Comparison of ENCODE assay signal across 7 mouse cellular contexts in the genomic region with DNA sequence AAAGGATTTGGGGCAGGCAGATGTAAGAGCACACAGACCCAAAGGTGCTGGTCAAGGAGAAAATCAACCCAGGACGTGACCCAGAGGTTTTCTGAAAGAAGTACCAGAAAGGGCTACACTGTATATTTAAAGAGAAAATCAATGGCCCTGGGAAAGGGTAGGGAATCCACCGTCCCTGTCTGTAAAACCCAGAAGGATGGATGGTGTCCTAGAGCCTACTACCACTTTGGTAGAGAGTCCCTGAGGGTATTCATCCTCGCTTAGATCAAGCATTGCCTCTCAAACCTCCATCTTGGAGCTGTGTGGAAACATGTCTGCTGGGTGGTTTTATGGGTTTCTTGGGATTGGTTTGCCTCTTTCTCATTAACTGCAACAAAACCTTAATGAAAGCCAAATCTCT. TPM values are rescaled to one million over a fixed set of nuclear protein-coding genes. Genes with fewer than 3 reads are reported as not detected.
DNase-seq lines count a peak whose midpoint lies in the region; ATAC-seq and TF ChIP-seq lines count a peak whose summit lies in the region.

No protein-coding gene starts in this region.

- H3K4me1 ChIP-seq in lung, embryonic 14.5 days (ENCODE audit: insufficient read depth): no peaks in the 10 kb centered on the region; the same call in none of the 2 replicates
- peaks cover 3% of the 10 kb centered on the region; the same call in 1 of the 2 replicates for H3K4me1 ChIP-seq in lung, adult 2 months (ENCODE audit: control insufficient read depth, insufficient read depth, low read length)
- peaks cover 17% of the 10 kb centered on the region for H3K4me1 ChIP-seq in embryonic facial prominence, embryonic 15.5 days
- peaks cover 11% of the 10 kb centered on the region for H3K4me1 ChIP-seq in intestine, postnatal 0 days (replicated peaks; ENCODE audit: control insufficient read depth, insufficient read depth, low read length)
- H3K4me1 ChIP-seq in olfactory bulb, adult 2 months (ENCODE audit: control insufficient read depth, insufficient read depth, low read length): peaks cover 7% of the 10 kb centered on the region

- no peaks in the 10 kb centered on the region for H3K36me3 ChIP-seq in lung, embryonic 14.5 days (ENCODE audit: insufficient read depth)
- no peaks in the 10 kb centered on the region for H3K36me3 ChIP-seq in embryonic facial prominence, embryonic 15.5 days
- H3K36me3 ChIP-seq in intestine, postnatal 0 days (ENCODE audit: control insufficient read depth, insufficient read depth): no peaks in the 10 kb centered on the region

- no peak for ATAC-seq in lung, embryonic 14.5 days (ENCODE audit: insufficient read depth)
- ATAC-seq in embryonic facial prominence, embryonic 15.5 days (ENCODE audit: insufficient number of reproducible peaks, low FRiP score, low TSS enrichment, low read depth): no peak
- no peak for ATAC-seq in intestine, postnatal 0 days

- H3K9ac ChIP-seq in lung, embryonic 14.5 days: peak overlapping the region; percentile 79
- H3K9ac ChIP-seq in embryonic facial prominence, embryonic 15.5 days: peak overlapping the region; percentile 68
- peak overlapping the region; percentile 70 for H3K9ac ChIP-seq in intestine, postnatal 0 days (ENCODE audit: low read depth, low read length)

- no peak for TF ChIP-seq POLR2A in lung, adult 2 months (IDR thresholded peaks at IDR 0.05; ENCODE audit: borderline replicate concordance, extremely low read depth, low read depth, low read length)
- no peak for TF ChIP-seq POLR2A in olfactory bulb, adult 2 months (IDR thresholded peaks at IDR 0.05; ENCODE audit: insufficient read depth, low read depth, low read length)

- H3K9me3 ChIP-seq in lung, embryonic 14.5 days (ENCODE audit: low read depth, low read length): no peaks in the 10 kb centered on the region
- H3K9me3 ChIP-seq in embryonic facial prominence, embryonic 15.5 days (replicated peaks): no peaks in the 10 kb centered on the region
- no peaks in the 10 kb centered on the region for H3K9me3 ChIP-seq in intestine, postnatal 0 days (ENCODE audit: control insufficient read depth)

- no peak for DNase-seq in lung, embryonic 14.5 days
- DNase-seq in lung, adult 2 months: no peak
- DNase-seq in frontal cortex, postnatal 10 days (ENCODE audit: low spot score in 2 of 2): no peak
- DNase-seq in lung, postnatal 4 days: no peak

- 18% methylated on average over 3 of the region's 3 CpGs for WGBS in lung, embryonic 14.5 days
- 45% methylated on average over 3 of the region's 3 CpGs for WGBS in lung, adult 2 months
- 14% methylated on average over 3 of the region's 3 CpGs for WGBS in embryonic facial prominence, embryonic 15.5 days
- WGBS in intestine, postnatal 0 days: 46% methylated on average over 3 of the region's 3 CpGs
- WGBS in olfactory bulb, adult 2 months: 14% methylated on average over 3 of the region's 3 CpGs

- no peaks in the 10 kb centered on the region for H3K27me3 ChIP-seq in lung, embryonic 14.5 days (ENCODE audit: insufficient read depth, low read length)
- no peaks in the 10 kb centered on the region for H3K27me3 ChIP-seq in embryonic facial prominence, embryonic 15.5 days
- no peaks in the 10 kb centered on the region for H3K27me3 ChIP-seq in intestine, postnatal 0 days (replicated peaks; ENCODE audit: control insufficient read depth, insufficient read depth, low read length)

- TF ChIP-seq CTCF in lung, embryonic 14.5 days (IDR thresholded peaks at IDR 0.05; ENCODE audit: low read depth): no peak
- TF ChIP-seq CTCF in lung, adult 2 months (IDR thresholded peaks at IDR 0.05; ENCODE audit: insufficient read depth, low read length): no peak
- TF ChIP-seq CTCF in intestine, postnatal 0 days (IDR thresholded peaks at IDR 0.05; ENCODE audit: low read depth): no peak
- TF ChIP-seq CTCF in olfactory bulb, adult 2 months (IDR thresholded peaks at IDR 0.05; ENCODE audit: insufficient read depth, low read depth, low read length): no peak

- peak overlapping the region; percentile 85 for H3K4me3 ChIP-seq in lung, embryonic 14.5 days (ENCODE audit: low read depth, low read length)
- H3K4me3 ChIP-seq in lung, adult 2 months (replicated peaks; ENCODE audit: extremely low read depth, low read depth, low read length): no peak overlapping the region
- peak overlapping the region; percentile 91 for H3K4me3 ChIP-seq in embryonic facial prominence, embryonic 15.5 days (replicated peaks)
- H3K4me3 ChIP-seq in intestine, postnatal 0 days (ENCODE audit: low read depth, low read length): peak overlapping the region; percentile 72
- peak overlapping the region; percentile 98 for H3K4me3 ChIP-seq in olfactory bulb, adult 2 months (ENCODE audit: insufficient read depth, low read depth, low read length)

- H3K4me2 ChIP-seq in lung, embryonic 14.5 days: peak overlapping the region; percentile 72
- H3K4me2 ChIP-seq in embryonic facial prominence, embryonic 15.5 days (replicated peaks): peak overlapping the region; percentile 56
- peak overlapping the region; percentile 90 for H3K4me2 ChIP-seq in intestine, postnatal 0 days (replicated peaks; ENCODE audit: low read depth)

- peak overlapping the region; percentile 75 for H3K27ac ChIP-seq in lung, embryonic 14.5 days (ENCODE audit: low read depth)
- H3K27ac ChIP-seq in embryonic facial prominence, embryonic 15.5 days (replicated peaks): peak overlapping the region; percentile 76; the same call in 1 of the 2 replicates
- no peak overlapping the region for H3K27ac ChIP-seq in intestine, postnatal 0 days (ENCODE audit: low read depth, low read length)
- H3K27ac ChIP-seq in olfactory bulb, adult 2 months (ENCODE audit: insufficient read depth, low read depth, low read length): peak overlapping the region; percentile 73; the same call in 1 of the 2 replicates

RNA-seq across cellular contexts. Expression of gene Hspb11, which starts 1.0 kb away (rescaled TPM):
- 37.6 and 41.4 TPM in 2 replicates for polyA plus RNA-seq in lung, embryonic 14.5 days (2014; fragmentation: Nextera tagmentation; extraction: Ambion mirVana)
- polyA plus RNA-seq in lung, adult 2 months (2012; rRNA removed): 2.4 and 4.2 TPM in 2 replicates
- polyA plus RNA-seq in embryonic facial prominence, embryonic 15.5 days (2015; fragmentation: Nextera tagmentation; extraction: Ambion mirVana): 41.1 and 43.9 TPM in 2 replicates
- polyA plus RNA-seq in intestine, postnatal 0 days (2015; fragmentation: Nextera tagmentation; extraction: Ambion mirVana): 25.5 and 27.0 TPM in 2 replicates
- not detected in 2 replicates for polyA plus RNA-seq in olfactory bulb, adult 2 months (2012; ENCODE audit: insufficient read depth, insufficient read length, low replicate concordance, missing spikeins)

RNA-seq across cellular contexts. Expression of gene Lrrc42, which starts 1.1 kb away (rescaled TPM):
- 69.0 and 75.2 TPM in 2 replicates for polyA plus RNA-seq in lung, embryonic 14.5 days (2014; fragmentation: Nextera tagmentation; extraction: Ambion mirVana)
- polyA plus RNA-seq in lung, adult 2 months (2012; rRNA removed): 9.0 and 10.6 TPM in 2 replicates
- 66.6 and 72.3 TPM in 2 replicates for polyA plus RNA-seq in embryonic facial prominence, embryonic 15.5 days (2015; fragmentation: Nextera tagmentation; extraction: Ambion mirVana)
- 27.7 and 29.5 TPM in 2 replicates for polyA plus RNA-seq in intestine, postnatal 0 days (2015; fragmentation: Nextera tagmentation; extraction: Ambion mirVana)
- polyA plus RNA-seq in olfactory bulb, adult 2 months (2012; ENCODE audit: insufficient read depth, insufficient read length, low replicate concordance, missing spikeins): not detected in 2 replicates

RNA-seq across cellular contexts. Expression of gene Ldlrad1, which starts 45.4 kb away (rescaled TPM):
- not detected in 2 replicates for polyA plus RNA-seq in lung, embryonic 14.5 days (2014; fragmentation: Nextera tagmentation; extraction: Ambion mirVana)
- polyA plus RNA-seq in lung, adult 2 months (2012; rRNA removed): 47.9 and 52.0 TPM in 2 replicates
- 0.25 TPM in 2 replicates for polyA plus RNA-seq in embryonic facial prominence, embryonic 15.5 days (2015; fragmentation: Nextera tagmentation; extraction: Ambion mirVana)
- not detected in 2 replicates for polyA plus RNA-seq in intestine, postnatal 0 days (2015; fragmentation: Nextera tagmentation; extraction: Ambion mirVana)
- polyA plus RNA-seq in olfactory bulb, adult 2 months (2012; ENCODE audit: insufficient read depth, insufficient read length, low replicate concordance, missing spikeins): not detected in 2 replicates

RNA-seq across cellular contexts. Expression of gene Dio1, which starts 52.6 kb away (rescaled TPM):
- not detected in 2 replicates for polyA plus RNA-seq in lung, embryonic 14.5 days (2014; fragmentation: Nextera tagmentation; extraction: Ambion mirVana)
- polyA plus RNA-seq in lung, adult 2 months (2012; rRNA removed): 0.40 and 0.75 TPM in 2 replicates
- 0.35 and 0.89 TPM in 2 replicates for polyA plus RNA-seq in embryonic facial prominence, embryonic 15.5 days (2015; fragmentation: Nextera tagmentation; extraction: Ambion mirVana)
- polyA plus RNA-seq in intestine, postnatal 0 days (2015; fragmentation: Nextera tagmentation; extraction: Ambion mirVana): 59.7 and 67.4 TPM in 2 replicates
- polyA plus RNA-seq in olfactory bulb, adult 2 months (2012; ENCODE audit: insufficient read depth, insufficient read length, low replicate concordance, missing spikeins): not detected in 2 replicates

RNA-seq across cellular contexts. Expression of gene Yipf1, which starts 59.7 kb away (rescaled TPM):
- polyA plus RNA-seq in lung, embryonic 14.5 days (2014; fragmentation: Nextera tagmentation; extraction: Ambion mirVana): 53.2 and 55.1 TPM in 2 replicates
- polyA plus RNA-seq in lung, adult 2 months (2012; rRNA removed): 32.2 and 48.6 TPM in 2 replicates
- polyA plus RNA-seq in embryonic facial prominence, embryonic 15.5 days (2015; fragmentation: Nextera tagmentation; extraction: Ambion mirVana): 57.3 TPM in 2 replicates
- 127 and 147 TPM in 2 replicates for polyA plus RNA-seq in intestine, postnatal 0 days (2015; fragmentation: Nextera tagmentation; extraction: Ambion mirVana)
- polyA plus RNA-seq in olfactory bulb, adult 2 months (2012; ENCODE audit: insufficient read depth, insufficient read length, low replicate concordance, missing spikeins): not detected in 2 replicates

Comparison
In these comparisons a context has a peak if more than half of its experiments do, and no peak if none do; other contexts are left out.
1. RNA of gene Ldlrad1, which starts 45.4 kb away (polyA plus RNA-seq): 47.9 to 52.0 TPM in lung, adult 2 months; 0.25 TPM in embryonic facial prominence, embryonic 15.5 days, not detected in lung, embryonic 14.5 days, not detected in intestine, postnatal 0 days and not detected in olfactory bulb, adult 2 months; every median in the first group is over 10 times any median in the second.
2. Peak in every context shown above with its lines, with median percentiles within 50 percentile points of each other: H3K4me2 ChIP-seq and H3K9ac ChIP-seq.